Mouse (Mus musculus): ENCODE results near the gene Ccnd3. TPM values are rescaled to one million over a fixed set of nuclear protein-coding genes. Genes with fewer than 3 reads are reported as not detected.

Gene Ccnd3
- polyA plus RNA-seq (2015; fragmentation: Nextera tagmentation; extraction: Ambion mirVana) = 81.7 and 99.9 TPM in 2 replicates

DNA sequence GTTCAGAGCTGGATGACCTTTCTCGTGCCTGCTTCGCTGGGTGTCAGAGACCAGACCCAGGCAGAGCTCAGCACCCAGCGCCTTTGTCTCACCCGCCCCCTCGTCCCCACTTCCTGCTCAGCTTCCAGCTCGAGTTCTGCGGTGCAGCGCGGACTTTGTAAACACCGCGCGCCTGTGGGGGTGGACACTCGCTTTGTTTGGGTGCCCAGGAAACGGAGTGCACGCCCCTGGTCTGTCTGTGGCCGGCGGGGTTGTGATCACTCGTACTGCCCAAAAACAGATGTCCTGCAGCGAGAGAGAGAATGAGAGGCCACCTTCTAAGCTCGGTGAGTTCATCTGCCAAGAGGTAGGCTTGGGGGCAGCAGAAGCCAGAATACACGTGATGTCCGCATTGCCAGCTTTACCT, at the start of gene Ccnd3:
Gene Ccnd3, plus strand, starts transcription at position 111 of the 406 bp plus-strand sequence.
- H3K27me3 ChIP-seq (replicated peaks; ENCODE audit: control insufficient read depth, insufficient read depth, low read length) = no peaks in the 10 kb centered on the region
- H3K36me3 ChIP-seq (ENCODE audit: control insufficient read depth, insufficient read depth, low read length) = no peaks in the 10 kb centered on the region
- peak within 1 kb of the TSS; percentile 38 for H3K4me3 ChIP-seq (ENCODE audit: low read length)
- no peaks in the 10 kb centered on the region for H3K9me3 ChIP-seq (ENCODE audit: control insufficient read depth, low read length)
- peaks cover 16% of the 10 kb centered on the region for H3K4me1 ChIP-seq (ENCODE audit: control insufficient read depth, insufficient read depth, low read depth, low read length)
- no peak within 1 kb of the TSS for H3K27ac ChIP-seq (ENCODE audit: low read depth, low read length)
- H3K4me2 ChIP-seq (ENCODE audit: low read length) = peak within 1 kb of the TSS; percentile 73
- H3K9ac ChIP-seq (ENCODE audit: low read depth, low read length) = peak within 1 kb of the TSS; percentile 64
- no peak for ATAC-seq
- 1% methylated on average over 22 of the region's 22 CpGs for WGBS

- H3K4me2 ChIP-seq (ENCODE audit: low read length) = no peak overlapping the region
- H3K4me3 ChIP-seq (ENCODE audit: low read length) = no peak overlapping the region
- H3K9ac ChIP-seq (ENCODE audit: low read depth, low read length) = no peak overlapping the region
- no peak overlapping the region for H3K27ac ChIP-seq (ENCODE audit: low read depth, low read length)
- ATAC-seq = no peak
- H3K27me3 ChIP-seq (replicated peaks; ENCODE audit: control insufficient read depth, insufficient read depth, low read length) = no peaks in the 10 kb centered on the region
- no peaks in the 10 kb centered on the region for H3K4me1 ChIP-seq (ENCODE audit: control insufficient read depth, insufficient read depth, low read depth, low read length)
- 82% methylated on average over 13 of the region's 13 CpGs for WGBS
- no peaks in the 10 kb centered on the region for H3K36me3 ChIP-seq (ENCODE audit: control insufficient read depth, insufficient read depth, low read length)
- H3K9me3 ChIP-seq (ENCODE audit: control insufficient read depth, low read length) = no peaks in the 10 kb centered on the region
These were observed 46.5 kb upstream of the Ccnd3 start for GRCm38 (mm10) chr17:47458310-47458709.

- Histone ChIP-seq H3K36me3 (ENCODE audit: control insufficient read depth, insufficient read depth, low read length) (no peaks in the 10 kb centered on the region), H3K9me3 (ENCODE audit: control insufficient read depth, low read length) (no peaks in the 10 kb centered on the region), H3K4me1 (ENCODE audit: control insufficient read depth, insufficient read depth, low read depth, low read length) (no peaks in the 10 kb centered on the region), H3K9ac (ENCODE audit: low read depth, low read length) (no peak overlapping the region), H3K27ac (ENCODE audit: low read depth, low read length) (no peak overlapping the region), H3K4me2 (ENCODE audit: low read length) (no peak overlapping the region), H3K27me3 (replicated peaks; ENCODE audit: control insufficient read depth, insufficient read depth, low read length) (no peaks in the 10 kb centered on the region), H3K4me3 (ENCODE audit: low read length) (no peak overlapping the region)
- ATAC-seq = no peak
- WGBS = 91% methylated on average over 2 of the region's 2 CpGs
These were observed 45.9 kb upstream of the Ccnd3 start for GRCm38 (mm10) chr17:47458936-47459335.

GRCm38 (mm10) chr17:47459341-47459919, 45.4 kb upstream of the Ccnd3 start:
- Histone ChIP-seq H3K27ac (ENCODE audit: low read depth, low read length) (no peak overlapping the region), H3K4me1 (ENCODE audit: control insufficient read depth, insufficient read depth, low read depth, low read length) (no peaks in the 10 kb centered on the region), H3K9me3 (ENCODE audit: control insufficient read depth, low read length) (no peaks in the 10 kb centered on the region), H3K27me3 (replicated peaks; ENCODE audit: control insufficient read depth, insufficient read depth, low read length) (no peaks in the 10 kb centered on the region), H3K4me2 (ENCODE audit: low read length) (no peak overlapping the region), H3K36me3 (ENCODE audit: control insufficient read depth, insufficient read depth, low read length) (no peaks in the 10 kb centered on the region), H3K4me3 (ENCODE audit: low read length) (no peak overlapping the region), H3K9ac (ENCODE audit: low read depth, low read length) (no peak overlapping the region)
- WGBS = 84% methylated on average over 3 of the region's 3 CpGs
- ATAC-seq = no peak

GRCm38 (mm10) chr17:47461688-47462087, 43.2 kb upstream of the Ccnd3 start:
- 79% methylated on average over 3 of the region's 3 CpGs for WGBS
- Histone ChIP-seq H3K9me3 (ENCODE audit: control insufficient read depth, low read length) (no peaks in the 10 kb centered on the region), H3K4me3 (ENCODE audit: low read length) (no peak overlapping the region), H3K9ac (ENCODE audit: low read depth, low read length) (no peak overlapping the region), H3K27ac (ENCODE audit: low read depth, low read length) (no peak overlapping the region), H3K36me3 (ENCODE audit: control insufficient read depth, insufficient read depth, low read length) (no peaks in the 10 kb centered on the region), H3K4me1 (ENCODE audit: control insufficient read depth, insufficient read depth, low read depth, low read length) (no peaks in the 10 kb centered on the region), H3K27me3 (replicated peaks; ENCODE audit: control insufficient read depth, insufficient read depth, low read length) (no peaks in the 10 kb centered on the region), H3K4me2 (ENCODE audit: low read length) (no peak overlapping the region)
- ATAC-seq = no peak

GRCm38 (mm10) chr17:47462209-47462608, 42.6 kb upstream of the Ccnd3 start:
- Histone ChIP-seq H3K4me1 (ENCODE audit: control insufficient read depth, insufficient read depth, low read depth, low read length) (no peaks in the 10 kb centered on the region), H3K27me3 (replicated peaks; ENCODE audit: control insufficient read depth, insufficient read depth, low read length) (peaks cover 4% of the 10 kb centered on the region), H3K36me3 (ENCODE audit: control insufficient read depth, insufficient read depth, low read length) (no peaks in the 10 kb centered on the region), H3K4me3 (ENCODE audit: low read length) (no peak overlapping the region), H3K4me2 (ENCODE audit: low read length) (no peak overlapping the region), H3K27ac (ENCODE audit: low read depth, low read length) (no peak overlapping the region), H3K9ac (ENCODE audit: low read depth, low read length) (no peak overlapping the region), H3K9me3 (ENCODE audit: control insufficient read depth, low read length) (no peaks in the 10 kb centered on the region)
- no peak for ATAC-seq
- WGBS = 88% methylated on average over 7 of the region's 7 CpGs

GRCm38 (mm10) chr17:47462728-47463388, 42.0 kb upstream of the Ccnd3 start:
- Histone ChIP-seq H3K27me3 (replicated peaks; ENCODE audit: control insufficient read depth, insufficient read depth, low read length) (peaks cover 9% of the 10 kb centered on the region), H3K9me3 (ENCODE audit: control insufficient read depth, low read length) (no peaks in the 10 kb centered on the region), H3K4me1 (ENCODE audit: control insufficient read depth, insufficient read depth, low read depth, low read length) (no peaks in the 10 kb centered on the region), H3K4me3 (ENCODE audit: low read length) (no peak overlapping the region), H3K9ac (ENCODE audit: low read depth, low read length) (no peak overlapping the region), H3K36me3 (ENCODE audit: control insufficient read depth, insufficient read depth, low read length) (no peaks in the 10 kb centered on the region), H3K4me2 (ENCODE audit: low read length) (no peak overlapping the region), H3K27ac (ENCODE audit: low read depth, low read length) (no peak overlapping the region)
- no peak for ATAC-seq
- WGBS = 57% methylated on average over 9 of the region's 9 CpGs

GRCm38 (mm10) chr17:47464248-47464965, 40.4 kb upstream of the Ccnd3 start:
- 43% methylated on average over 12 of the region's 12 CpGs for WGBS
- Histone ChIP-seq H3K4me2 (ENCODE audit: low read length) (no peak overlapping the region), H3K9ac (ENCODE audit: low read depth, low read length) (no peak overlapping the region), H3K27ac (ENCODE audit: low read depth, low read length) (no peak overlapping the region), H3K9me3 (ENCODE audit: control insufficient read depth, low read length) (no peaks in the 10 kb centered on the region), H3K4me3 (ENCODE audit: low read length) (no peak overlapping the region), H3K4me1 (ENCODE audit: control insufficient read depth, insufficient read depth, low read depth, low read length) (no peaks in the 10 kb centered on the region), H3K27me3 (replicated peaks; ENCODE audit: control insufficient read depth, insufficient read depth, low read length) (peaks cover 16% of the 10 kb centered on the region), H3K36me3 (ENCODE audit: control insufficient read depth, insufficient read depth, low read length) (no peaks in the 10 kb centered on the region)
- ATAC-seq = no peak

GRCm38 (mm10) chr17:47465016-47465415, 39.8 kb upstream of the Ccnd3 start:
- no peak overlapping the region for H3K9ac ChIP-seq (ENCODE audit: low read depth, low read length)
- H3K27me3 ChIP-seq (replicated peaks; ENCODE audit: control insufficient read depth, insufficient read depth, low read length) = peaks cover 16% of the 10 kb centered on the region
- 89% methylated on average over 11 of the region's 11 CpGs for WGBS
- H3K9me3 ChIP-seq (ENCODE audit: control insufficient read depth, low read length) = no peaks in the 10 kb centered on the region
- H3K36me3 ChIP-seq (ENCODE audit: control insufficient read depth, insufficient read depth, low read length) = no peaks in the 10 kb centered on the region
- H3K4me1 ChIP-seq (ENCODE audit: control insufficient read depth, insufficient read depth, low read depth, low read length) = no peaks in the 10 kb centered on the region
- no peak overlapping the region for H3K4me2 ChIP-seq (ENCODE audit: low read length)
- no peak overlapping the region for H3K4me3 ChIP-seq (ENCODE audit: low read length)
- H3K27ac ChIP-seq (ENCODE audit: low read depth, low read length) = no peak overlapping the region
- ATAC-seq = no peak

Data from hindbrain, embryonic 16.5 days (tissue).